Mouse (Mus musculus) megakaryocyte, embryonic 14.5 days (primary cell): ENCODE results near the gene Cd300lf.

Source experiments
- FLI1 ChIP-seq: IDR thresholded peaks from 2 replicates; pipeline ENCODE4 v1.6.1; 2012; ENCODE audit warnings: low read length, inconsistent platforms, mixed read lengths
- GATA1 ChIP-seq: IDR thresholded peaks from 3 replicates; pipeline ENCODE4 v1.6.1; 2012; ENCODE audit warnings: mixed read lengths, low read length, inconsistent platforms, borderline replicate concordance

DNA sequence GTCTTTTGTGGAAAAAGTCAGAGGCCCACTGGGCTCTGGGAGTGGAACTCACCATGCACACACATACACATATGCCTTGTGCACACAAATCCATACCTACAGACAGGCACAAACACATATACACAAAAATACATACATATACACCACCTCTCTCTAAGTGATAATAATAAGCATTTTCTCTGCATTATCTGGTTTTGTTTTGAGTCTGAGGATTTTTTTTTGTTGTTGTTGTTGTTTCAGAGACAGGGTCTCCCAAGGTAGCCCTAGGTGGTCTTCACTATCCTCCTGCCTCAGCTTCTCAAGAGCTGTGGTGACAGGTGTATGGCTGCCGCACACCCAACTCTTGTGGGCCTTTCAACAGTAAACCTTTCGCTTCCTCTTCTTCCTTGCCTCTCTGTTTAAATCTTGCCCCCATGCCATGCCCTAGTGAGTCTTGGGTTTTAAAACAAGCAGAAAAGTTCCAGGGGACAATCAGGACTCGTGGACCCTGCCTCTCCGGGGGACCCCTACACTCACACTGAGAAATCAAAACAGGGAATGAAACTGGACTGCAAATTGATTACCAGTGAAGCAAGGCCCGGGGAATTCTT, 33.7 kb downstream of the Cd300lf start:
- TF ChIP-seq GATA1 (no peak), FLI1 (no peak)
